ENCODE assay signal across 8 mouse cellular contexts in genomic region chr5:102481215-102482211, GRCm38 (mm10). TPM values are rescaled to one million over a fixed set of nuclear protein-coding genes. Genes with fewer than 3 reads are reported as not detected.
A peak's percentile ranks its signal among the peaks of the same experiment; 100 is the strongest.
DNase-seq lines count a peak whose midpoint lies in the region; ATAC-seq and TF ChIP-seq lines count a peak whose summit lies in the region.

Arhgap24 (plus strand) TSS chr5:102481391.

- no peaks in the 10 kb centered on the region for H3K9me3 ChIP-seq in embryonic facial prominence, embryonic 13.5 days
- H3K9me3 ChIP-seq in liver, embryonic 13.5 days (replicated peaks): no peaks in the 10 kb centered on the region
- H3K9me3 ChIP-seq in stomach, embryonic 14.5 days (ENCODE audit: control insufficient read depth, low read depth, low read length): no peaks in the 10 kb centered on the region

- peak within 1 kb of the TSS; percentile 85 for H3K9ac ChIP-seq in embryonic facial prominence, embryonic 13.5 days
- H3K9ac ChIP-seq in liver, embryonic 13.5 days: peak within 1 kb of the TSS; percentile 57
- H3K9ac ChIP-seq in stomach, embryonic 14.5 days (replicated peaks; ENCODE audit: low read depth, low read length): peak within 1 kb of the TSS; percentile 56

- ATAC-seq in embryonic facial prominence, embryonic 13.5 days (ENCODE audit: insufficient number of reproducible peaks, insufficient read depth, low FRiP score, low TSS enrichment, low read depth): peak; percentile 94
- peak; percentile 72 for ATAC-seq in liver, embryonic 13.5 days (ENCODE audit: low read depth)
- peak; percentile 94 for ATAC-seq in stomach, embryonic 14.5 days (ENCODE audit: insufficient number of reproducible peaks, insufficient read depth, low FRiP score, low read depth)

- H3K36me3 ChIP-seq in embryonic facial prominence, embryonic 13.5 days: no peaks in the 10 kb centered on the region
- H3K36me3 ChIP-seq in liver, embryonic 13.5 days: no peaks in the 10 kb centered on the region
- no peaks in the 10 kb centered on the region for H3K36me3 ChIP-seq in myocyte (ENCODE audit: control insufficient read depth, insufficient read depth)
- H3K36me3 ChIP-seq in stomach, embryonic 14.5 days (ENCODE audit: control insufficient read depth, insufficient read depth, low read length): no peaks in the 10 kb centered on the region

- peaks cover 20% of the 10 kb centered on the region for H3K4me1 ChIP-seq in embryonic facial prominence, embryonic 13.5 days
- no peaks in the 10 kb centered on the region; the same call in 1 of the 2 replicates for H3K4me1 ChIP-seq in liver, embryonic 13.5 days (replicated peaks)
- H3K4me1 ChIP-seq in stomach, embryonic 14.5 days (ENCODE audit: control insufficient read depth, insufficient read depth, low read length): peaks cover 10% of the 10 kb centered on the region; the same call in 1 of the 2 replicates

- WGBS in embryonic facial prominence, embryonic 13.5 days: under 1% methylated on average over 44 of the region's 44 CpGs
- WGBS in liver, embryonic 13.5 days (ENCODE audit: insufficient replicate concordance): 4% methylated on average over 44 of the region's 44 CpGs
- WGBS in stomach, embryonic 14.5 days: under 1% methylated on average over 44 of the region's 44 CpGs

- no peaks in the 10 kb centered on the region for H3K27me3 ChIP-seq in embryonic facial prominence, embryonic 13.5 days
- peaks cover 10% of the 10 kb centered on the region; the same call in 1 of the 2 replicates for H3K27me3 ChIP-seq in liver, embryonic 13.5 days
- H3K27me3 ChIP-seq in myocyte (ENCODE audit: control insufficient read depth, insufficient read depth, insufficient read length): no peaks in the 10 kb centered on the region
- no peaks in the 10 kb centered on the region for H3K27me3 ChIP-seq in stomach, embryonic 14.5 days (ENCODE audit: control insufficient read depth, insufficient read depth, low read length)

- peak within 1 kb of the TSS; percentile 69 for H3K4me3 ChIP-seq in embryonic facial prominence, embryonic 13.5 days
- H3K4me3 ChIP-seq in liver, embryonic 13.5 days (replicated peaks): peak within 1 kb of the TSS; percentile 56
- peak within 1 kb of the TSS; percentile 68 for H3K4me3 ChIP-seq in myocyte
- peak within 1 kb of the TSS; percentile 69 for H3K4me3 ChIP-seq in stomach, embryonic 14.5 days (ENCODE audit: low read depth, low read length)

- peaks cover 24% of the 10 kb centered on the region for H3K79me2 ChIP-seq in myocyte (ENCODE audit: control insufficient read depth, insufficient read depth)

- TF ChIP-seq POLR2A in myocyte (IDR thresholded peaks at IDR 0.05; ENCODE audit: insufficient read length, low read depth): peak; percentile 65

- peak within 1 kb of the TSS; percentile 18 for H3ac ChIP-seq in myocyte (ENCODE audit: control insufficient read depth, insufficient read length)

- peak; percentile 39 to 52 for DNase-seq in cerebellum, postnatal 10 days
- DNase-seq in cerebellum, adult 9-11 months: no peak
- peak; percentile 64 to 68 for DNase-seq in heart, adult 9 months (ENCODE audit: low spot score in 2 of 2)
- DNase-seq in kidney, adult 8-10 months: peak; percentile 17 to 20
- peak; percentile 11 for DNase-seq in liver, embryonic 13.5 days

- peak within 1 kb of the TSS; percentile 99 for H3K27ac ChIP-seq in embryonic facial prominence, embryonic 13.5 days
- H3K27ac ChIP-seq in liver, embryonic 13.5 days: peak within 1 kb of the TSS; percentile 50
- H3K27ac ChIP-seq in stomach, embryonic 14.5 days (ENCODE audit: low read length): peak within 1 kb of the TSS; percentile 99

- peak within 1 kb of the TSS; percentile 81 for H3K4me2 ChIP-seq in embryonic facial prominence, embryonic 13.5 days
- H3K4me2 ChIP-seq in liver, embryonic 13.5 days: peak within 1 kb of the TSS; percentile 60
- peak within 1 kb of the TSS; percentile 75 for H3K4me2 ChIP-seq in myocyte (ENCODE audit: low read depth)
- peak within 1 kb of the TSS; percentile 83 for H3K4me2 ChIP-seq in stomach, embryonic 14.5 days (replicated peaks; ENCODE audit: low read depth, low read length)

TF ChIP-seq in myocyte, 11 proteins besides CTCF, POLR2A, EP300 and RAD21:
- TF ChIP-seq TCF3 (IDR thresholded peaks at IDR 0.05; ENCODE audit: insufficient read length, low read depth) (no peak), MYOD1 (IDR thresholded peaks at IDR 0.05; ENCODE audit: control insufficient read depth in 1 of 3, insufficient read length in 2 of 3, low read depth in 2 of 3) (peak in 2 of 3 experiments; percentile 79 to 90), MAX (IDR thresholded peaks at IDR 0.05; ENCODE audit: low read depth) (no peak), CEBPB (IDR thresholded peaks at IDR 0.05; ENCODE audit: insufficient read depth, poor library complexity, severe bottlenecking) (peak; percentile 89), USF1 (IDR thresholded peaks at IDR 0.05; ENCODE audit: low read depth) (no peak), TCF12 (IDR thresholded peaks at IDR 0.05; ENCODE audit: insufficient read depth, poor library complexity, severe bottlenecking) (peak; percentile 45), REST (IDR thresholded peaks at IDR 0.05; ENCODE audit: insufficient read depth, insufficient read length) (no peak), SRF (IDR thresholded peaks at IDR 0.05; ENCODE audit: control insufficient read depth, insufficient read length, low read depth) (no peak), E2F4 (IDR thresholded peaks at IDR 0.05; ENCODE audit: insufficient read depth) (no peak), POLR2AphosphoS2 (IDR thresholded peaks at IDR 0.05; ENCODE audit: insufficient read length, low read depth) (peak; percentile 55), MYOG (IDR thresholded peaks at IDR 0.05; ENCODE audit: control insufficient read depth in 1 of 3, insufficient read depth in 1 of 3, insufficient read length in 2 of 3, low read depth in 2 of 3) (peak; percentile 75 to 95 (median 85))

RNA-seq across cellular contexts. Expression of gene Arhgap24, which starts in this region (rescaled TPM):
- polyA plus RNA-seq in embryonic facial prominence, embryonic 13.5 days (2015; fragmentation: Nextera tagmentation; extraction: Ambion mirVana): 23.8 and 25.6 TPM in 2 replicates
- 2.0 and 2.5 TPM in 2 replicates for polyA plus RNA-seq in liver, embryonic 13.5 days (2015; fragmentation: Nextera tagmentation; extraction: Ambion mirVana)
- 12.5 TPM for polyA plus RNA-seq in myocyte (2012; fragmentation: generic; extraction: Trizol)
- 27.3 and 28.8 TPM in 2 replicates for polyA plus RNA-seq in stomach, embryonic 14.5 days (2014; fragmentation: Nextera tagmentation; extraction: Ambion mirVana)
